Mouse (Mus musculus) retina, adult 2 months (tissue): ENCODE data around the gene Cdh22.
A peak's percentile ranks its signal among the peaks of the same experiment; 100 is the strongest.

Experiments used
- DNase-seq: peaks from one replicate; pipeline ENCODE4 v3.0.0-alpha.2; 2012; ENCODE audit warnings: low read depth, low spot score

Gene Cdh22

GRCm38 (mm10) chr2:165234613-165235291 is at the start of gene Cdh22:
Gene Cdh22 (minus strand): TSS chr2:165234853.
- peak; percentile 20 for DNase-seq

- DNase-seq: no peak
These were observed 49.7 kb upstream of the Cdh22 start for GRCm38 (mm10) chr2:165284377-165284776.

GRCm38 (mm10) chr2:165283644-165284043 is 49.0 kb upstream of the Cdh22 start:
- no peak for DNase-seq

GRCm38 (mm10) chr2:165281779-165282311 is 47.2 kb upstream of the Cdh22 start:
- DNase-seq: no peak

GRCm38 (mm10) chr2:165279351-165279750 is 44.7 kb upstream of the Cdh22 start:
- peak; percentile 25 for DNase-seq

GRCm38 (mm10) chr2:165277188-165277740 is 42.6 kb upstream of the Cdh22 start:
- DNase-seq: no peak

- DNase-seq: peak; percentile 40
These were observed 41.2 kb upstream of the Cdh22 start for GRCm38 (mm10) chr2:165275824-165276223.

GRCm38 (mm10) chr2:165275124-165275640 is 40.5 kb upstream of the Cdh22 start:
- DNase-seq: no peak

GRCm38 (mm10) chr2:165273589-165273988 is 38.9 kb upstream of the Cdh22 start:
- DNase-seq: no peak

- DNase-seq: no peak
These were observed 36.7 kb upstream of the Cdh22 start for GRCm38 (mm10) chr2:165271326-165271725.

GRCm38 (mm10) chr2:165270858-165271257 is 36.2 kb upstream of the Cdh22 start:
- no peak for DNase-seq

- DNase-seq: no peak
These were observed 32.1 kb upstream of the Cdh22 start for GRCm38 (mm10) chr2:165266739-165267138.

- no peak for DNase-seq
These were observed 29.2 kb upstream of the Cdh22 start for GRCm38 (mm10) chr2:165263861-165264260.

- DNase-seq: no peak
These were observed 27.8 kb upstream of the Cdh22 start for GRCm38 (mm10) chr2:165262274-165262990.

- DNase-seq: no peak
These were observed 25.2 kb upstream of the Cdh22 start for GRCm38 (mm10) chr2:165259859-165260258.

- no peak for DNase-seq
These were observed 23.7 kb upstream of the Cdh22 start for GRCm38 (mm10) chr2:165258321-165258720.

- DNase-seq: no peak
These were observed 22.6 kb upstream of the Cdh22 start for GRCm38 (mm10) chr2:165257151-165257834.

GRCm38 (mm10) chr2:165256213-165256612 is 21.6 kb upstream of the Cdh22 start:
- DNase-seq: no peak

GRCm38 (mm10) chr2:165253867-165254266 is 19.2 kb upstream of the Cdh22 start:
- no peak for DNase-seq

GRCm38 (mm10) chr2:165253269-165253668 is 18.6 kb upstream of the Cdh22 start:
- DNase-seq: no peak

GRCm38 (mm10) chr2:165252801-165253200 is 18.1 kb upstream of the Cdh22 start:
- no peak for DNase-seq

GRCm38 (mm10) chr2:165252381-165252780 is 17.7 kb upstream of the Cdh22 start:
- DNase-seq: no peak
